Mouse (Mus musculus): ENCODE data around the gene Eif2a. TPM values are rescaled to one million over a fixed set of nuclear protein-coding genes. Genes with fewer than 3 reads are reported as not detected.

Eif2a gene
- polyA plus RNA-seq, 1 experiment: 3.4 TPM

DNA sequence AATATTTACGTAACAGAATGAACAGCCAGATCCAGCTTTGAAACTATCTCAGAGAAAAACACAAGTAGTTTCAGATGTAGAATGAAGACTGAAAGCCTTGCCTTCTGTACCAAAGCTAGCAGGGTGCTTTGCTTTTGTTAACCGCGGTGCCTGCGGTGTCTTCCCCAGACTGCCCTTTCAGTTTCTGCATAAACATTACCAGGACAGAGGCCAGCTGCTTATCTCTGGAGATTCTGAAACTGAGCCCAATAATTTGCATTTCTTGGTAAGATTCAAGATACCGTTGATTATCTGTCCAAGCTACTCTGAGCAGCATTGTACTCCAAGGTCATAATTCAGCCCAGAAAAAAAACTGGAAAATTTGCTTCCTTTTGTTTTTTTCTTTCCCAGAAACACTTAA, 68.0 kb downstream of the Eif2a start:
- no peak for DNase-seq (ENCODE audit: low read depth in 1 of 2, low spot score in 2 of 2)
- TF ChIP-seq POLR2A (IDR thresholded peaks at IDR 0.05; ENCODE audit: low read depth, low read length) (no peak), CTCF (IDR thresholded peaks at IDR 0.05; ENCODE audit: extremely low read depth, insufficient read depth, insufficient read length, insufficient replicate concordance) (no peak)
- no peak overlapping the region for H3K4me3 ChIP-seq (ENCODE audit: extremely low read depth, insufficient read depth, insufficient read length)
- H3K27me3 ChIP-seq (ENCODE audit: control insufficient read depth, insufficient read depth, low read length): no peaks in the 10 kb centered on the region
- H3K27ac ChIP-seq (ENCODE audit: insufficient read depth, low read length): no peak overlapping the region
- 75% methylated on average over 5 of the region's 5 CpGs for WGBS
- H3K36me3 ChIP-seq (ENCODE audit: control insufficient read depth, insufficient read depth, low read length): peaks cover 16% of the 10 kb centered on the region
- H3K4me1 ChIP-seq (ENCODE audit: control insufficient read depth, insufficient read depth, insufficient read length): no peaks in the 10 kb centered on the region

Other genes with a start within 250 kb of the Eif2a start
- 12.3 and 21.3 TPM in 2 replicates for gene Tsc22d2, start 111.1 kb upstream of the Eif2a start, polyA plus RNA-seq (2012; rRNA removed)
- 57.9 and 90.7 TPM in 2 replicates for gene Serp1, start 71 bp downstream of the Eif2a start, polyA plus RNA-seq (2012; rRNA removed)
- gene Selenot, start 50.8 kb downstream of the Eif2a start, polyA plus RNA-seq (2012; rRNA removed): 22.0 and 22.7 TPM in 2 replicates
- not detected in 2 replicates for gene Erich6, start 111.4 kb downstream of the Eif2a start, polyA plus RNA-seq (2012; rRNA removed)
- gene Siah2, start 166.6 kb downstream of the Eif2a start, polyA plus RNA-seq (2012; rRNA removed): 14.6 and 19.4 TPM in 2 replicates